Mouse (Mus musculus) erythroblast, embryonic 14.5 days (primary cell): ENCODE measurements around the gene Ypel5.

ENCODE experiments used
- GATA1 ChIP-seq: IDR thresholded peaks from 2 replicates; pipeline ENCODE4 v1.6.1; 2012; ENCODE audit warnings: low read length, inconsistent platforms, mixed read lengths
- TAL1 ChIP-seq: IDR thresholded peaks from 3 replicates; pipeline ENCODE4 v1.6.1; 2012; ENCODE audit warnings: low read length, inconsistent platforms, mixed read lengths

GRCm38 (mm10) chr17:72890398-72890898 is 54.2 kb downstream of the Ypel5 start:
- TF ChIP-seq GATA1 (no peak), TAL1 (no peak)
